Mouse (Mus musculus) erythroblast, embryonic 14.5 days (primary cell): Measurements from ENCODE around the gene Ints11. TPM values are rescaled to one million over a fixed set of nuclear protein-coding genes. Genes with fewer than 3 reads are reported as not detected.

Experiments
- H3K27me3 ChIP-seq: 2 replicates; pipeline ENCODE4 v1.6.1; 2012; ENCODE audit warnings: inconsistent platforms; ENCODE audit not compliant: control insufficient read depth
- H3K36me3 ChIP-seq: 2 replicates; pipeline ENCODE4 v1.6.1; 2012; ENCODE audit warnings: mild to moderate bottlenecking, inconsistent platforms; ENCODE audit not compliant: control insufficient read depth
- H3K4me1 ChIP-seq: 2 replicates; pipeline ENCODE4 v1.6.1; 2012; ENCODE audit warnings: inconsistent platforms; ENCODE audit not compliant: control insufficient read depth
- H3K4me3 ChIP-seq: replicated peaks from 2 replicates; pipeline ENCODE3; 2012; ENCODE audit warnings: moderate library complexity, mild to moderate bottlenecking, inconsistent platforms
- H3K9me3 ChIP-seq: 2 replicates; pipeline ENCODE4 v1.6.1; 2012; ENCODE audit warnings: low read length, inconsistent platforms, mixed read lengths; ENCODE audit not compliant: control insufficient read depth
- GATA1 ChIP-seq: IDR thresholded peaks from 2 replicates; pipeline ENCODE4 v1.6.1; 2012; ENCODE audit warnings: low read length, inconsistent platforms, mixed read lengths
- TAL1 ChIP-seq: IDR thresholded peaks from 3 replicates; pipeline ENCODE4 v1.6.1; 2012; ENCODE audit warnings: low read length, inconsistent platforms, mixed read lengths
- polyA plus RNA-seq: library from polyadenylated mRNA; stranded (reverse); fragments of >175 nt; gene quantifications from 2 replicates; pipeline ENCODE4 v1.2.3, GENCODE M21; 2012

Gene Ints11
- polyA plus RNA-seq, 1 experiment: 0.94 TPM

GRCm38 (mm10) chr4:155895216-155895615 is 25.9 kb downstream of the Ints11 start:
- Histone ChIP-seq H3K4me1 (peaks cover 56% of the 10 kb centered on the region), H3K4me3 (peak overlapping the region; percentile 89), H3K36me3 (peaks cover 54% of the 10 kb centered on the region), H3K27me3 (no peaks in the 10 kb centered on the region), H3K9me3 (peaks cover 9% of the 10 kb centered on the region)
- TF ChIP-seq GATA1: no peak
- no peak for TF ChIP-seq TAL1

- Histone ChIP-seq H3K9me3 (peaks cover 9% of the 10 kb centered on the region), H3K27me3 (no peaks in the 10 kb centered on the region), H3K4me1 (peaks cover 50% of the 10 kb centered on the region), H3K36me3 (peaks cover 60% of the 10 kb centered on the region), H3K4me3 (no peak overlapping the region)
- no peak for TF ChIP-seq GATA1
- TF ChIP-seq TAL1: no peak
Observed at GRCm38 (mm10) chr4:155895826-155896225, 26.5 kb downstream of the Ints11 start.

- H3K9me3 ChIP-seq: peaks cover 9% of the 10 kb centered on the region
- H3K4me3 ChIP-seq: no peak overlapping the region
- peaks cover 66% of the 10 kb centered on the region for H3K36me3 ChIP-seq
- no peaks in the 10 kb centered on the region for H3K27me3 ChIP-seq
- H3K4me1 ChIP-seq: peaks cover 44% of the 10 kb centered on the region
- TF ChIP-seq GATA1 (no peak), TAL1 (no peak)
Observed at GRCm38 (mm10) chr4:155896461-155896860, 27.1 kb downstream of the Ints11 start.

GRCm38 (mm10) chr4:155898318-155898717 is 29.0 kb downstream of the Ints11 start:
- Histone ChIP-seq H3K4me1 (peaks cover 28% of the 10 kb centered on the region), H3K4me3 (no peak overlapping the region), H3K36me3 (peaks cover 82% of the 10 kb centered on the region), H3K9me3 (peaks cover 9% of the 10 kb centered on the region), H3K27me3 (no peaks in the 10 kb centered on the region)
- no peak for TF ChIP-seq TAL1
- no peak for TF ChIP-seq GATA1

GRCm38 (mm10) chr4:155899355-155899754 is 30.0 kb downstream of the Ints11 start:
- no peak overlapping the region for H3K4me3 ChIP-seq
- peaks cover 9% of the 10 kb centered on the region for H3K9me3 ChIP-seq
- no peaks in the 10 kb centered on the region for H3K27me3 ChIP-seq
- H3K36me3 ChIP-seq: peaks cover 91% of the 10 kb centered on the region
- TF ChIP-seq GATA1 (no peak), TAL1 (no peak)
- H3K4me1 ChIP-seq: peaks cover 18% of the 10 kb centered on the region

GRCm38 (mm10) chr4:155901205-155901604 is 31.9 kb downstream of the Ints11 start:
- Histone ChIP-seq H3K4me1 (no peaks in the 10 kb centered on the region; the same call in 1 of the 2 replicates), H3K9me3 (peaks cover 9% of the 10 kb centered on the region), H3K36me3 (peaks cover 96% of the 10 kb centered on the region), H3K4me3 (no peak overlapping the region), H3K27me3 (no peaks in the 10 kb centered on the region)
- TF ChIP-seq TAL1 (no peak), GATA1 (no peak)

- H3K4me3 ChIP-seq: no peak overlapping the region
- peaks cover 91% of the 10 kb centered on the region for H3K36me3 ChIP-seq
- H3K4me1 ChIP-seq: no peaks in the 10 kb centered on the region
- no peaks in the 10 kb centered on the region for H3K27me3 ChIP-seq
- H3K9me3 ChIP-seq: no peaks in the 10 kb centered on the region
- no peak for TF ChIP-seq TAL1
- no peak for TF ChIP-seq GATA1
Observed at GRCm38 (mm10) chr4:155903246-155903645, 33.9 kb downstream of the Ints11 start.

- Histone ChIP-seq H3K9me3 (no peaks in the 10 kb centered on the region), H3K27me3 (no peaks in the 10 kb centered on the region), H3K36me3 (peaks cover 79% of the 10 kb centered on the region), H3K4me3 (no peak overlapping the region), H3K4me1 (no peaks in the 10 kb centered on the region)
- no peak for TF ChIP-seq GATA1
- no peak for TF ChIP-seq TAL1
Observed at GRCm38 (mm10) chr4:155904318-155905102, 35.2 kb downstream of the Ints11 start.

- Histone ChIP-seq H3K4me3 (no peak overlapping the region), H3K27me3 (no peaks in the 10 kb centered on the region), H3K36me3 (peaks cover 68% of the 10 kb centered on the region), H3K9me3 (no peaks in the 10 kb centered on the region), H3K4me1 (no peaks in the 10 kb centered on the region)
- TF ChIP-seq TAL1 (no peak), GATA1 (no peak)
Observed at GRCm38 (mm10) chr4:155905634-155906033, 36.3 kb downstream of the Ints11 start.

- Histone ChIP-seq H3K4me3 (no peak overlapping the region), H3K27me3 (no peaks in the 10 kb centered on the region), H3K36me3 (peaks cover 63% of the 10 kb centered on the region), H3K4me1 (no peaks in the 10 kb centered on the region), H3K9me3 (no peaks in the 10 kb centered on the region)
- TF ChIP-seq TAL1: no peak
- no peak for TF ChIP-seq GATA1
Observed at GRCm38 (mm10) chr4:155906125-155906524, 36.8 kb downstream of the Ints11 start.
